Mouse (Mus musculus) neural tube, embryonic 11.5 days (tissue): Measurements from ENCODE around the gene Dapk1. TPM values are rescaled to one million over a fixed set of nuclear protein-coding genes. Genes with fewer than 3 reads are reported as not detected.

Source experiments
- ATAC-seq: fragments of 200-750 bp; cut with Nextera tagmentation; 2 replicates; pipeline ENCODE4 v1.8.0; 2017; ENCODE audit warnings: moderate number of reproducible peaks, mild to moderate bottlenecking, moderate TSS enrichment, moderate library complexity; ENCODE audit not compliant: insufficient read depth, low FRiP score, low TSS enrichment
- DNase-seq: peaks from one replicate; pipeline ENCODE4 v3.0.0-alpha.2; 2015; ENCODE audit warnings: low spot score
- H3K27ac ChIP-seq: fragments of 300-500 bp; sonication (generic); 2 replicates; pipeline ENCODE4 v1.5.1; 2014; ENCODE audit warnings: low read depth, mild to moderate bottlenecking, low read length
- H3K27me3 ChIP-seq: fragments of 300-500 bp; sonication (generic); 2 replicates; pipeline ENCODE4 v1.6.1; 2014; ENCODE audit warnings: mild to moderate bottlenecking, low read length, mixed read lengths; ENCODE audit not compliant: control insufficient read depth, insufficient read depth
- H3K36me3 ChIP-seq: fragments of 300-500 bp; sonication (generic); 2 replicates; pipeline ENCODE4 v1.6.1; 2014; ENCODE audit warnings: mild to moderate bottlenecking, low read length, moderate library complexity, mixed read lengths; ENCODE audit not compliant: control insufficient read depth, insufficient read depth
- H3K4me1 ChIP-seq: fragments of 300-500 bp; sonication (generic); 2 replicates; pipeline ENCODE4 v1.6.1; 2014; ENCODE audit warnings: low read length, mixed read lengths; ENCODE audit not compliant: control insufficient read depth, insufficient read depth
- H3K4me2 ChIP-seq: fragments of 300-500 bp; sonication (generic); 2 replicates; pipeline ENCODE4 v1.6.1; 2014; ENCODE audit warnings: low read depth, mild to moderate bottlenecking, moderate library complexity
- H3K4me3 ChIP-seq: fragments of 300-500 bp; sonication (generic); 2 replicates; pipeline ENCODE4 v1.5.1; 2014; ENCODE audit warnings: low read depth, low read length
- H3K9ac ChIP-seq: fragments of 300-500 bp; sonication (generic); 2 replicates; pipeline ENCODE4 v1.6.1; 2014; ENCODE audit warnings: mild to moderate bottlenecking, low read length
- H3K9me3 ChIP-seq: fragments of 300-500 bp; sonication (generic); 2 replicates; pipeline ENCODE4 v1.6.1; 2016; ENCODE audit warnings: low read length; ENCODE audit not compliant: control insufficient read depth
- WGBS: fragments of 180-500 bp; shearing (Covaris S2); extraction: QIAGEN DNeasy Blood & Tissue Kit; methylation state at CpG from one replicate; pipeline ENCODE4 v1.1.7; 2014; 5-methylcytosine and 5-hydroxymethylcytosine counted together
- polyA plus RNA-seq: library from polyadenylated mRNA; unstranded; fragments of >200 nt; fragmentation: Nextera tagmentation; extraction: Ambion mirVana; gene quantifications from 2 replicates; pipeline ENCODE4 v1.2.1, GENCODE M21; 2014

Gene Dapk1
- polyA plus RNA-seq, 1 experiment from 2014 or later = 21.6 TPM

GRCm38 (mm10) chr13:60786264-60786663, 184.5 kb downstream of the Dapk1 start, which contains the start of gene BC051665:
Gene BC051665 (minus strand): TSS chr13:60786364.
- Histone ChIP-seq H3K36me3 (no peaks in the 10 kb centered on the region), H3K4me2 (no peak within 1 kb of the TSS), H3K4me1 (no peaks in the 10 kb centered on the region), H3K27me3 (no peaks in the 10 kb centered on the region), H3K4me3 (no peak within 1 kb of the TSS), H3K9me3 (no peaks in the 10 kb centered on the region), H3K27ac (no peak within 1 kb of the TSS), H3K9ac (no peak within 1 kb of the TSS)
- no peak for DNase-seq
- ATAC-seq = no peak

GRCm38 (mm10) chr13:60789466-60789865, 187.7 kb downstream of the Dapk1 start:
- H3K27ac ChIP-seq = no peak overlapping the region
- H3K9ac ChIP-seq = no peak overlapping the region
- 93% methylated on average over 1 of the region's 1 CpGs for WGBS
- ATAC-seq (no peak), DNase-seq (no peak)
- H3K27me3 ChIP-seq = no peaks in the 10 kb centered on the region
- no peak overlapping the region for H3K4me3 ChIP-seq
- no peak overlapping the region for H3K4me2 ChIP-seq
- no peaks in the 10 kb centered on the region for H3K36me3 ChIP-seq
- H3K4me1 ChIP-seq = no peaks in the 10 kb centered on the region
- no peaks in the 10 kb centered on the region for H3K9me3 ChIP-seq

- ATAC-seq (no peak), DNase-seq (no peak)
- H3K4me1 ChIP-seq = no peaks in the 10 kb centered on the region
- no peaks in the 10 kb centered on the region for H3K27me3 ChIP-seq
- H3K9ac ChIP-seq = no peak within 1 kb of the TSS
- H3K4me2 ChIP-seq = no peak within 1 kb of the TSS
- H3K36me3 ChIP-seq = no peaks in the 10 kb centered on the region
- no peaks in the 10 kb centered on the region for H3K9me3 ChIP-seq
- H3K27ac ChIP-seq = no peak within 1 kb of the TSS
- H3K4me3 ChIP-seq = no peak within 1 kb of the TSS
- WGBS = 68% methylated on average over 1 of the region's 1 CpGs
These were observed 201.0 kb downstream of the Dapk1 start, which contains the start of gene Ctsll3 for GRCm38 (mm10) chr13:60802749-60803148. Gene Ctsll3 (minus strand): TSS chr13:60802849.

GRCm38 (mm10) chr13:60809690-60810089, 207.9 kb downstream of the Dapk1 start:
- Histone ChIP-seq H3K27ac (no peak overlapping the region), H3K4me3 (no peak overlapping the region), H3K4me1 (no peaks in the 10 kb centered on the region), H3K4me2 (no peak overlapping the region), H3K9ac (no peak overlapping the region), H3K36me3 (no peaks in the 10 kb centered on the region), H3K9me3 (no peaks in the 10 kb centered on the region), H3K27me3 (no peaks in the 10 kb centered on the region)
- no peak for DNase-seq
- ATAC-seq = no peak
- 78% methylated on average over 2 of the region's 2 CpGs for WGBS

- Histone ChIP-seq H3K9me3 (no peaks in the 10 kb centered on the region), H3K27me3 (no peaks in the 10 kb centered on the region), H3K9ac (no peak overlapping the region), H3K4me1 (no peaks in the 10 kb centered on the region), H3K27ac (no peak overlapping the region), H3K36me3 (no peaks in the 10 kb centered on the region), H3K4me2 (no peak overlapping the region), H3K4me3 (no peak overlapping the region)
- DNase-seq (no peak), ATAC-seq (no peak)
- 90% methylated on average over 6 of the region's 6 CpGs for WGBS
These were observed 211.0 kb downstream of the Dapk1 start for GRCm38 (mm10) chr13:60812768-60813167.

Other genes with a start within 250 kb of the Dapk1 start
- gene BC051665, start 184.4 kb downstream of the Dapk1 start, polyA plus RNA-seq = not detected in 2 replicates
- not detected in 2 replicates for gene Ctsll3, start 200.9 kb downstream of the Dapk1 start, polyA plus RNA-seq